9 mouse cellular contexts compared by ENCODE assay signal in genomic region chr6:87597116-87597833, GRCm38 (mm10). TPM values are rescaled to one million over a fixed set of nuclear protein-coding genes. Genes with fewer than 3 reads are reported as not detected.
A peak's percentile ranks its signal among the peaks of the same experiment; 100 is the strongest.
DNase-seq lines count a peak whose midpoint lies in the region; ATAC-seq lines count a peak whose summit lies in the region.
"Had no signal": no experiment of that assay in that cellular context is flagged by ENCODE, and none has a peak within 500 bp of the region (broad histone marks: within the 10 kb centered on the region; RNA-seq: fewer than 3 reads in every experiment).

No protein-coding gene starts in this region.

- no peak overlapping the region for H3K4me2 ChIP-seq in neural tube, embryonic 14.5 days (ENCODE audit: low read depth, low read length)

- DNase-seq in right cerebral cortex, postnatal 10 days (ENCODE audit: low spot score in 2 of 2), result peak; percentile 57 to 60
- no peak for DNase-seq in right cerebral cortex, postnatal 36 days (ENCODE audit: low spot score in 2 of 2)
- peak; percentile 80 for DNase-seq in forebrain, embryonic 10.5 days (ENCODE audit: extremely low spot score, low spot score)
- peak; percentile 71 to 82 for DNase-seq in kidney, adult 8-10 months
- no peak for DNase-seq in urinary bladder, adult 18-20 months (ENCODE audit: low spot score in 2 of 2)
- DNase-seq in frontal cortex, postnatal 10 days (ENCODE audit: low spot score in 2 of 2), result no peak

- WGBS in forebrain, embryonic 10.5 days, result 33% methylated on average over 10 of the region's 10 CpGs
- 31% methylated on average over 10 of the region's 10 CpGs for WGBS in neural tube, embryonic 14.5 days

- no peaks in the 10 kb centered on the region for H3K9me3 ChIP-seq in forebrain, embryonic 10.5 days
- no peaks in the 10 kb centered on the region for H3K9me3 ChIP-seq in neural tube, embryonic 14.5 days (ENCODE audit: control insufficient read depth, low read length)

- peak overlapping the region; percentile 62 for H3K27ac ChIP-seq in forebrain, embryonic 10.5 days
- 0 out of 2 replicates have a peak overlapping the region, but pooled peaks have one; percentile 49 for H3K27ac ChIP-seq in neural tube, embryonic 14.5 days (ENCODE audit: low read depth, low read length)

- peak; percentile 95 for ATAC-seq in neural tube, embryonic 14.5 days (ENCODE audit: low read depth)
- no peak for ATAC-seq in erythroid progenitor cell, adult 5-6 weeks (replicated peaks; ENCODE audit: low FRiP score, poor library complexity, severe bottlenecking)

- H3K36me3 ChIP-seq in forebrain, embryonic 10.5 days (replicated peaks), result no peaks in the 10 kb centered on the region
- no peaks in the 10 kb centered on the region for H3K36me3 ChIP-seq in neural tube, embryonic 14.5 days (ENCODE audit: control insufficient read depth, insufficient read depth, low read length)

- H3K9ac ChIP-seq in neural tube, embryonic 14.5 days (replicated peaks; ENCODE audit: low read depth, low read length), result no peak overlapping the region

- H3K27me3 ChIP-seq in forebrain, embryonic 10.5 days (ENCODE audit: poor library complexity, severe bottlenecking), result no peaks in the 10 kb centered on the region; the same call in 1 of the 2 replicates
- H3K27me3 ChIP-seq in neural tube, embryonic 14.5 days (ENCODE audit: control insufficient read depth, insufficient read depth, low read length), result no peaks in the 10 kb centered on the region

- peak overlapping the region; percentile 7; the same call in 1 of the 2 replicates for H3K4me3 ChIP-seq in forebrain, embryonic 10.5 days
- H3K4me3 ChIP-seq in neural tube, embryonic 14.5 days (ENCODE audit: low read depth, low read length), result no peak overlapping the region
- H3K4me3 ChIP-seq: myocyte had no signal

- peaks cover 26% of the 10 kb centered on the region for H3K4me1 ChIP-seq in forebrain, embryonic 10.5 days
- H3K4me1 ChIP-seq in neural tube, embryonic 14.5 days (ENCODE audit: control insufficient read depth, insufficient read depth, low read length), result no peaks in the 10 kb centered on the region

RNA-seq across cellular contexts. Expression of gene Prokr1, which starts 6.7 kb away (rescaled TPM):
- polyA plus RNA-seq in forebrain, embryonic 10.5 days (2016; fragmentation: Nextera tagmentation; extraction: Ambion mirVana), result 2.3 and 3.2 TPM in 2 replicates
- 3.2 and 4.7 TPM in 2 replicates for polyA plus RNA-seq in neural tube, embryonic 14.5 days (2014; fragmentation: Nextera tagmentation; extraction: Ambion mirVana)
- 6.5 and 8.4 TPM in 2 replicates for total RNA-seq in erythroid progenitor cell, adult 5-6 weeks (2015; ENCODE audit: low replicate concordance)
- total RNA-seq in erythroid progenitor cell, adult 5-6 weeks (2017; ENCODE audit: low replicate concordance), result 5.4 and 6.2 TPM in 2 replicates

Comparison
In these comparisons a context has a peak if more than half of its experiments do, and no peak if none do; other contexts are left out.
1. DNase-seq: peak in right cerebral cortex, postnatal 10 days (2 of 2), forebrain, embryonic 10.5 days (single experiment) and kidney, adult 8-10 months (2 of 2); none in right cerebral cortex, postnatal 36 days (0 of 2), urinary bladder, adult 18-20 months (0 of 2) and frontal cortex, postnatal 10 days (0 of 2).